In genomic region chr15:7669631-7670030, GRCm38 (mm10) we compare ENCODE assay signal across 25 mouse cellular contexts.
DNase-seq lines count a peak whose midpoint lies in the region; ATAC-seq and TF ChIP-seq lines count a peak whose summit lies in the region.
"Had no signal": no experiment of that assay in that cellular context is flagged by ENCODE, and none has a peak within 500 bp of the region (broad histone marks: within the 10 kb centered on the region; RNA-seq: fewer than 3 reads in every experiment).

No protein-coding gene starts in this region.

- no peak overlapping the region for H3K4me3 ChIP-seq in embryonic facial prominence, embryonic 13.5 days
- no peak overlapping the region for H3K4me3 ChIP-seq in embryonic facial prominence, embryonic 10.5 days
- H3K4me3 ChIP-seq in heart, embryonic 14.5 days (ENCODE audit: control insufficient read depth in 1 of 2, insufficient read depth in 1 of 2, low read depth in 1 of 2, low read length in 2 of 2) = no peak overlapping the region
- H3K4me3 ChIP-seq in kidney, postnatal 0 days (replicated peaks; ENCODE audit: low read depth, low read length) = no peak overlapping the region
- H3K4me3 ChIP-seq: embryonic facial prominence, embryonic 12.5 days; forebrain, embryonic 10.5 days; heart, adult 2 months; hindbrain, embryonic 10.5 days; hindbrain, embryonic 13.5 days; intestine, embryonic 15.5 days had no signal

- TF ChIP-seq CTCF in kidney, postnatal 0 days (IDR thresholded peaks at IDR 0.05; ENCODE audit: low read depth) = no peak

- peaks cover 6% of the 10 kb centered on the region; the same call in 1 of the 2 replicates for H3K4me1 ChIP-seq in embryonic facial prominence, embryonic 13.5 days
- H3K4me1 ChIP-seq in embryonic facial prominence, embryonic 10.5 days = no peaks in the 10 kb centered on the region
- H3K4me1 ChIP-seq in heart, embryonic 14.5 days (ENCODE audit: control insufficient read depth in 2 of 2, insufficient read depth in 2 of 2, low read length in 2 of 2) = peaks cover 0 to 10% of the 10 kb centered on the region in 2 experiments; a peak in 3 of 4 replicates
- H3K4me1 ChIP-seq in kidney, postnatal 0 days (replicated peaks; ENCODE audit: insufficient read depth, low read length) = no peaks in the 10 kb centered on the region
- H3K4me1 ChIP-seq: forebrain, embryonic 10.5 days; hindbrain, embryonic 10.5 days; hindbrain, embryonic 13.5 days; intestine, embryonic 15.5 days had no signal

- WGBS in embryonic facial prominence, embryonic 13.5 days = 32% methylated on average over 8 of the region's 8 CpGs
- 82% methylated on average over 8 of the region's 8 CpGs for WGBS in embryonic facial prominence, embryonic 10.5 days
- WGBS in heart, embryonic 14.5 days = 28% methylated on average over 8 of the region's 8 CpGs
- WGBS in kidney, postnatal 0 days = 66% methylated on average over 8 of the region's 8 CpGs

- no peaks in the 10 kb centered on the region for H3K9me3 ChIP-seq in embryonic facial prominence, embryonic 13.5 days
- H3K9me3 ChIP-seq in embryonic facial prominence, embryonic 10.5 days = no peaks in the 10 kb centered on the region
- no peaks in the 10 kb centered on the region for H3K9me3 ChIP-seq in heart, embryonic 14.5 days (ENCODE audit: control insufficient read depth, low read length)
- no peaks in the 10 kb centered on the region for H3K9me3 ChIP-seq in kidney, postnatal 0 days (replicated peaks; ENCODE audit: low read length)
- H3K9me3 ChIP-seq: embryonic facial prominence, embryonic 12.5 days; forebrain, embryonic 10.5 days; hindbrain, embryonic 10.5 days; hindbrain, embryonic 13.5 days; intestine, embryonic 15.5 days had no signal

- H3K27ac ChIP-seq in embryonic facial prominence, embryonic 13.5 days = no peak overlapping the region
- H3K27ac ChIP-seq in embryonic facial prominence, embryonic 10.5 days (replicated peaks) = no peak overlapping the region
- H3K27ac ChIP-seq in heart, embryonic 14.5 days (replicated peaks in 1 of 2; ENCODE audit: control insufficient read depth in 1 of 2, insufficient read depth in 1 of 2, low read depth in 2 of 2, low read length in 2 of 2) = no peak overlapping the region
- H3K27ac ChIP-seq in kidney, postnatal 0 days = no peak overlapping the region
- H3K27ac ChIP-seq: embryonic facial prominence, embryonic 12.5 days; forebrain, embryonic 10.5 days; heart, adult 2 months; hindbrain, embryonic 10.5 days; hindbrain, embryonic 13.5 days; intestine, embryonic 15.5 days had no signal

- peak overlapping the region; percentile 22 for H3K4me2 ChIP-seq in embryonic facial prominence, embryonic 13.5 days
- peak overlapping the region; percentile 32 for H3K4me2 ChIP-seq in heart, embryonic 14.5 days (ENCODE audit: low read length)
- no peak overlapping the region for H3K4me2 ChIP-seq in kidney, postnatal 0 days (ENCODE audit: low read length)
- H3K4me2 ChIP-seq: embryonic facial prominence, embryonic 12.5 days; heart, embryonic 11.5 days; hindbrain, embryonic 13.5 days; intestine, embryonic 15.5 days had no signal

- H3K27me3 ChIP-seq in embryonic facial prominence, embryonic 13.5 days = peaks cover 23% of the 10 kb centered on the region
- H3K27me3 ChIP-seq in embryonic facial prominence, embryonic 10.5 days (replicated peaks; ENCODE audit: low read depth, poor library complexity, severe bottlenecking) = no peaks in the 10 kb centered on the region
- no peaks in the 10 kb centered on the region for H3K27me3 ChIP-seq in heart, embryonic 14.5 days (ENCODE audit: control insufficient read depth, insufficient read depth, low read length)
- H3K27me3 ChIP-seq in kidney, postnatal 0 days (ENCODE audit: insufficient read depth, low read length) = no peaks in the 10 kb centered on the region
- H3K27me3 ChIP-seq: hindbrain, embryonic 13.5 days; intestine, embryonic 15.5 days had no signal

- H3K9ac ChIP-seq in embryonic facial prominence, embryonic 13.5 days = no peak overlapping the region
- H3K9ac ChIP-seq in heart, embryonic 14.5 days (ENCODE audit: low read length) = no peak overlapping the region
- H3K9ac ChIP-seq in kidney, postnatal 0 days (ENCODE audit: low read depth, low read length) = no peak overlapping the region
- H3K9ac ChIP-seq: embryonic facial prominence, embryonic 12.5 days; hindbrain, embryonic 13.5 days; intestine, embryonic 15.5 days had no signal

- no peak for ATAC-seq in embryonic facial prominence, embryonic 13.5 days (ENCODE audit: insufficient number of reproducible peaks, insufficient read depth, low FRiP score, low TSS enrichment, low read depth)
- no peak for ATAC-seq in heart, embryonic 14.5 days (ENCODE audit: insufficient number of reproducible peaks, insufficient read depth, low FRiP score, low read depth)
- ATAC-seq in kidney, postnatal 0 days (replicated peaks; ENCODE audit: low FRiP score, low read depth) = no peak
- ATAC-seq: forebrain, embryonic 14.5 days; hindbrain, embryonic 16.5 days; intestine, embryonic 15.5 days; Patski had no signal

- no peaks in the 10 kb centered on the region for H3K36me3 ChIP-seq in embryonic facial prominence, embryonic 13.5 days
- H3K36me3 ChIP-seq in embryonic facial prominence, embryonic 10.5 days (replicated peaks) = no peaks in the 10 kb centered on the region
- no peaks in the 10 kb centered on the region for H3K36me3 ChIP-seq in heart, embryonic 14.5 days (ENCODE audit: control insufficient read depth, insufficient read depth, low read length)
- H3K36me3 ChIP-seq in kidney, postnatal 0 days (ENCODE audit: insufficient read depth, low read length) = no peaks in the 10 kb centered on the region
- H3K36me3 ChIP-seq: embryonic facial prominence, embryonic 12.5 days; forebrain, embryonic 10.5 days; hindbrain, embryonic 10.5 days; hindbrain, embryonic 13.5 days; intestine, embryonic 15.5 days had no signal

- DNase-seq in embryonic facial prominence, embryonic 10.5 days (ENCODE audit: low spot score) = no peak
- DNase-seq in heart, adult 9 months (ENCODE audit: low spot score in 2 of 2) = no peak
- DNase-seq in kidney, postnatal 0 days (ENCODE audit: low spot score) = peak; percentile 70
- no peak for DNase-seq in kidney, postnatal 25 days
- no peak for DNase-seq in kidney, adult 11 months
- DNase-seq: adrenal gland, postnatal 10 days; adrenal gland, postnatal 36 days; cerebellum, adult 18-20 months; cerebellum, adult 9-10 months; cerebellum, postnatal 14 days; gastrocnemius, postnatal 36 days; heart, adult 2 months; heart, postnatal 36 days; kidney, adult 18-20 months had no signal
